Mouse (Mus musculus) neural tube, embryonic 15.5 days (tissue): ENCODE data around the gene Slco1a1. TPM values are rescaled to one million over a fixed set of nuclear protein-coding genes. Genes with fewer than 3 reads are reported as not detected.

ENCODE experiments used
- ATAC-seq: fragments of 200-750 bp; cut with Nextera tagmentation; 2 replicates; pipeline ENCODE4 v1.8.0; 2017; ENCODE audit warnings: mild to moderate bottlenecking, moderate TSS enrichment, moderate library complexity; ENCODE audit not compliant: low FRiP score
- H3K27ac ChIP-seq: fragments of 300-500 bp; sonication (generic); replicated peaks from 2 replicates; pipeline ENCODE4 v1.5.1; 2015; ENCODE audit warnings: mild to moderate bottlenecking, inconsistent platforms
- H3K27me3 ChIP-seq: fragments of 300-500 bp; sonication (generic); replicated peaks from 2 replicates; pipeline ENCODE4 v1.6.1; 2015; ENCODE audit warnings: inconsistent platforms
- H3K36me3 ChIP-seq: fragments of 300-500 bp; sonication (generic); 2 replicates; pipeline ENCODE4 v1.6.1; 2015; ENCODE audit warnings: inconsistent platforms
- H3K4me1 ChIP-seq: fragments of 300-500 bp; sonication (generic); 2 replicates; pipeline ENCODE4 v1.6.1; 2015; ENCODE audit warnings: inconsistent platforms
- H3K4me2 ChIP-seq: fragments of 300-500 bp; sonication (generic); 2 replicates; pipeline ENCODE4 v1.6.1; 2015; ENCODE audit warnings: inconsistent platforms, mild to moderate bottlenecking, moderate library complexity
- H3K4me3 ChIP-seq: fragments of 300-500 bp; sonication (generic); replicated peaks from 2 replicates; pipeline ENCODE4 v1.5.1; 2015; ENCODE audit warnings: mild to moderate bottlenecking, inconsistent platforms
- H3K9ac ChIP-seq: fragments of 300-500 bp; sonication (generic); replicated peaks from 2 replicates; pipeline ENCODE4 v1.6.1; 2015; ENCODE audit warnings: mild to moderate bottlenecking, inconsistent platforms
- H3K9me3 ChIP-seq: fragments of 300-500 bp; sonication (generic); replicated peaks from 2 replicates; pipeline ENCODE4 v1.6.1; 2016; ENCODE audit warnings: inconsistent platforms
- WGBS: fragments of 180-500 bp; shearing (Covaris S2); methylation state at CpG from one replicate; pipeline ENCODE4 v1.1.7; 2015; ENCODE audit warnings: mixed read lengths; 5-methylcytosine and 5-hydroxymethylcytosine counted together
- polyA plus RNA-seq: library from polyadenylated mRNA; unstranded; fragments of >200 nt; fragmentation: Nextera tagmentation; extraction: Ambion mirVana; gene quantifications from 2 replicates; pipeline ENCODE4 v1.2.1, GENCODE M21; 2015

The Slco1a1 gene
- polyA plus RNA-seq, 1 experiment from 2014 or later = not detected

DNA sequence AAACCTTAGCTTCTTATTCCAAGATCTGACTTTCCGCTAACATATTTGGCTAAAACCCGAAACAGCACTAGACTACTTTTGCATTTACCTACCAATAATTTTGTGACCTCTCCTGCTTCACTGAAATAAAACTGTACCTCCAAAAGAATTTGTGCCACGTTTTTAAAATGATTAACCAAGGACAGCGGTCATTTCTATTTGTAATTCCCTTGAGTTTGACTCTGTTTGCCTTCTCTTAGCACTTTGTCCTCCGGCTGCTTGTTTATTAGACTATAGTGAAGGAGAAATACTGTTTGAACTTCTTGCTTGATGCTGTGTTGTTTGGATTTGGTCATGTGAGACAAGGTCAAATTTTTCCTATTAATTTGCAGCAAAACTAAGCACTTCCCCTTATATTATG lies 78.0 kb downstream of the Slco1a1 start:
- WGBS = 84% methylated on average over 5 of the region's 5 CpGs
- Histone ChIP-seq H3K4me3 (no peak overlapping the region), H3K9ac (no peak overlapping the region), H3K27me3 (no peaks in the 10 kb centered on the region), H3K4me1 (no peaks in the 10 kb centered on the region), H3K4me2 (no peak overlapping the region), H3K27ac (no peak overlapping the region), H3K9me3 (no peaks in the 10 kb centered on the region), H3K36me3 (no peaks in the 10 kb centered on the region)
- ATAC-seq = no peak

DNA sequence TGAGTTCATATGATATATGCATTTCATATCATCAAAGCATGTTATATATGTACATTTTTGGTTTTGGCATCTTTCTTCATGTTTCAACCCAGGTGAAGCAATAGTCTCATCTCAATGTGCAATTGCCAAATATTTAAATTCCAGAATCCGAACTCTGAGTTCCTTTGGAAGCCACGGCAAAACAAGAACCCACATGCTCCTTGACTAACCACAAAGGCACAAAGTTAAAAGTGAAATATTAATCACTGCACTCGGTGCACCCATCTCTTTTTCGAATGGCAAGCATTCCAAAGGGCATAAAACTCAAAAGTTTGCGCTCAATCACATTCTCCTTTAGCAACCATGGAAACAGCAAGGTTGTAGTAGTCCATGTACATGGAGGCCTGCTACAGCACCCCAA lies 80.7 kb downstream of the Slco1a1 start:
- no peak overlapping the region for H3K4me2 ChIP-seq
- no peak overlapping the region for H3K9ac ChIP-seq
- no peaks in the 10 kb centered on the region for H3K4me1 ChIP-seq
- no peaks in the 10 kb centered on the region for H3K27me3 ChIP-seq
- no peaks in the 10 kb centered on the region for H3K9me3 ChIP-seq
- WGBS = 81% methylated on average over 5 of the region's 5 CpGs
- H3K36me3 ChIP-seq = no peaks in the 10 kb centered on the region
- H3K4me3 ChIP-seq = no peak overlapping the region
- ATAC-seq = no peak
- H3K27ac ChIP-seq = no peak overlapping the region

DNA sequence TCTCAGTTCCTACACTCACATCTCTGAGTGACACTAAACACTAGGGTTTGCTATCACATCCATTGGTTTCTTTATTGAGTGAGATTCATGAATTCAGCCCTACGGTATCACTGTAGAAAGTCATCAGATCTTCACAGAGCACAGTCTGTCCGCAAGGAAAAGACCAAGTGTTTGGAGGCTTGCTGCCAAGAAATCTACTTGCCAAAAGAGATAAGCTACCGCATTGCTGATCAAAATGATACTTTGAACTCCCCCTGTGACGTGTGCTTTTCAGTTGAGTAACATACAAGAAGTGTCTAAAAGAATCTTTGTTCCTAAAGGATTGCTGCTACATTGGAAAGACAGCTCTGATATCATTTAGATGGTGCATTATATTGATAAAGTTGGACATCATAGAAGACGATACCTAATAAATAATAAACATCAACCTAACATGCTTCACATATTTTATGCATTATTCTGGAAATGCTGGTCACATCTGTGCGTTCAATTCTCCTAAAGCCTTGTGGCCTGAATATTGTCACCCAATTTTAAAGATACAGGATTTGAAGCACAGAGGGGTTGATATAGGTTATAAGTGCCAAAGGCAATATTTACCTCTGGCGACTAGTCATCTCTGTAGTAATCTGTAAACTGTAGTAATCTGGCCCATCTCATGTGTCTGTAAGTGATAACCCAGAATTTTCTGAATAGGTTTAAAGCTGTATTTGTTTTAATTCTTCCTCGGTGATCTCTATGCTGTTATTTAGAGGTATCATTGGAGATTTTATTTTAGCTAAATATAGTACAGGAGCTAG lies 88.8 kb downstream of the Slco1a1 start:
- Histone ChIP-seq H3K9ac (no peak overlapping the region), H3K9me3 (no peaks in the 10 kb centered on the region), H3K36me3 (no peaks in the 10 kb centered on the region), H3K4me3 (no peak overlapping the region), H3K4me2 (no peak overlapping the region), H3K4me1 (no peaks in the 10 kb centered on the region), H3K27me3 (no peaks in the 10 kb centered on the region), H3K27ac (no peak overlapping the region)
- ATAC-seq = no peak
- WGBS = 90% methylated on average over 8 of the region's 8 CpGs

Other genes with a start within 250 kb of the Slco1a1 start
- not detected in 2 replicates for gene Gm5724, start 173.2 kb downstream of the Slco1a1 start, polyA plus RNA-seq
- 0.04 and 0.10 TPM in 2 replicates for gene Slco1a4, start 90.8 kb downstream of the Slco1a1 start, polyA plus RNA-seq
- gene Gm6614, start 64.5 kb upstream of the Slco1a1 start, polyA plus RNA-seq = not detected in 2 replicates